Mouse (Mus musculus) layer of hippocampus, postnatal 10 days (tissue): ENCODE results near the gene Kcnq4. TPM values are rescaled to one million over a fixed set of nuclear protein-coding genes. Genes with fewer than 3 reads are reported as not detected.
A peak's percentile ranks its signal among the peaks of the same experiment; 100 is the strongest.

Experiments used
- DNase-seq, 2 experiments: peaks; one replicate each; pipeline ENCODE4 v3.0.0; 2021; ENCODE audit warnings: low spot score in 2 of 2
- long read RNA-seq: library from polyadenylated mRNA; stranded (forward); transcript quantifications from one replicate; pipeline ENCODE4 v2.0.0, GENCODE M21; 2023
- total RNA-seq, 2 experiments: library from RNA; stranded (reverse); gene quantifications; 2 replicates each; pipeline ENCODE4 v1.2.3; 2021

Gene Kcnq4
- 1 to 10 TPM; 8.8 TPM for total RNA-seq
- long read RNA-seq, partial matches to known transcripts = 1 of 10 reads
- long read RNA-seq, other reads (novel, unspliced or antisense) = 8 of 10 reads

- DNase-seq = no peak
Observed at GRCm38 (mm10) chr4:120747941-120748866, at the start of gene Kcnq4. Kcnq4 (minus strand) TSS chr4:120748612.

- no peak for DNase-seq
Observed at GRCm38 (mm10) chr4:120796687-120797086, 48.3 kb upstream of the Kcnq4 start.

- no peak for DNase-seq
Observed at GRCm38 (mm10) chr4:120795646-120796045, 47.2 kb upstream of the Kcnq4 start.

- no peak for DNase-seq
Observed at GRCm38 (mm10) chr4:120792918-120793317, 44.5 kb upstream of the Kcnq4 start.

GRCm38 (mm10) chr4:120790027-120790426 lies 41.6 kb upstream of the Kcnq4 start:
- no peak for DNase-seq

GRCm38 (mm10) chr4:120755801-120756200 lies 7.4 kb upstream of the Kcnq4 start:
- no peak for DNase-seq

- DNase-seq = peak; percentile 85 to 86
Observed at GRCm38 (mm10) chr4:120755299-120755698, 6.9 kb upstream of the Kcnq4 start.

- DNase-seq = no peak
Observed at GRCm38 (mm10) chr4:120749601-120750000, 1.2 kb upstream of the Kcnq4 start.

GRCm38 (mm10) chr4:120747243-120747792 lies 1.1 kb downstream of the Kcnq4 start:
- no peak for DNase-seq

- DNase-seq = peak in 1 of 2 experiments; percentile 45
Observed at GRCm38 (mm10) chr4:120746552-120747150, 1.8 kb downstream of the Kcnq4 start.

- no peak for DNase-seq
Observed at GRCm38 (mm10) chr4:120745731-120746551, 2.5 kb downstream of the Kcnq4 start.

GRCm38 (mm10) chr4:120743636-120744035 lies 4.8 kb downstream of the Kcnq4 start:
- DNase-seq = no peak

GRCm38 (mm10) chr4:120741303-120741702 lies 7.1 kb downstream of the Kcnq4 start:
- peak; percentile 53 to 66 for DNase-seq

GRCm38 (mm10) chr4:120734012-120734622 lies 14.3 kb downstream of the Kcnq4 start:
- DNase-seq = no peak

GRCm38 (mm10) chr4:120732737-120733136 lies 15.7 kb downstream of the Kcnq4 start:
- DNase-seq = no peak

- DNase-seq = peak; percentile 30 to 44
Observed at GRCm38 (mm10) chr4:120731030-120731644, 17.3 kb downstream of the Kcnq4 start.

- no peak for DNase-seq
Observed at GRCm38 (mm10) chr4:120730574-120730973, 17.8 kb downstream of the Kcnq4 start.

- DNase-seq = no peak
Observed at GRCm38 (mm10) chr4:120730146-120730545, 18.3 kb downstream of the Kcnq4 start.

- DNase-seq = no peak
Observed at GRCm38 (mm10) chr4:120729441-120729840, 19.0 kb downstream of the Kcnq4 start.

- no peak for DNase-seq
Observed at GRCm38 (mm10) chr4:120727842-120728241, 20.6 kb downstream of the Kcnq4 start.
